Mouse (Mus musculus): ENCODE data around the gene Otoa. TPM values are rescaled to one million over a fixed set of nuclear protein-coding genes. Genes with fewer than 3 reads are reported as not detected.

Otoa gene
- total RNA-seq, 1 experiment from 2014 or later, result 0.69 TPM

GRCm38 (mm10) chr7:121074801-121075400, 6.5 kb upstream of the Otoa start:
- ATAC-seq (replicated peaks in 1 of 2; ENCODE audit: insufficient read depth in 1 of 2, low FRiP score in 2 of 2, low TSS enrichment in 1 of 2, low read depth in 1 of 2, poor library complexity in 2 of 2, severe bottlenecking in 2 of 2), result peak in 1 of 2 experiments; percentile 11; a peak in 1 of 4 replicates

GRCm38 (mm10) chr7:121075416-121075815, 6.0 kb upstream of the Otoa start:
- ATAC-seq (replicated peaks in 1 of 2; ENCODE audit: insufficient read depth in 1 of 2, low FRiP score in 2 of 2, low TSS enrichment in 1 of 2, low read depth in 1 of 2, poor library complexity in 2 of 2, severe bottlenecking in 2 of 2), result no peak

GRCm38 (mm10) chr7:121077311-121077710, 4.1 kb upstream of the Otoa start:
- no peak for ATAC-seq (replicated peaks in 1 of 2; ENCODE audit: insufficient read depth in 1 of 2, low FRiP score in 2 of 2, low TSS enrichment in 1 of 2, low read depth in 1 of 2, poor library complexity in 2 of 2, severe bottlenecking in 2 of 2)

GRCm38 (mm10) chr7:121077829-121078228, 3.6 kb upstream of the Otoa start:
- peak; percentile 51 to 72; a peak in 3 of 4 replicates for ATAC-seq (replicated peaks in 1 of 2; ENCODE audit: insufficient read depth in 1 of 2, low FRiP score in 2 of 2, low TSS enrichment in 1 of 2, low read depth in 1 of 2, poor library complexity in 2 of 2, severe bottlenecking in 2 of 2)

GRCm38 (mm10) chr7:121081816-121082215, 366 bp downstream of the Otoa start:
- ATAC-seq (replicated peaks in 1 of 2; ENCODE audit: insufficient read depth in 1 of 2, low FRiP score in 2 of 2, low TSS enrichment in 1 of 2, low read depth in 1 of 2, poor library complexity in 2 of 2, severe bottlenecking in 2 of 2), result no peak

GRCm38 (mm10) chr7:121082949-121083513, 1.6 kb downstream of the Otoa start:
- no peak for ATAC-seq (replicated peaks in 1 of 2; ENCODE audit: insufficient read depth in 1 of 2, low FRiP score in 2 of 2, low TSS enrichment in 1 of 2, low read depth in 1 of 2, poor library complexity in 2 of 2, severe bottlenecking in 2 of 2)

- ATAC-seq (replicated peaks in 1 of 2; ENCODE audit: insufficient read depth in 1 of 2, low FRiP score in 2 of 2, low TSS enrichment in 1 of 2, low read depth in 1 of 2, poor library complexity in 2 of 2, severe bottlenecking in 2 of 2), result no peak
These were observed 3.5 kb downstream of the Otoa start for GRCm38 (mm10) chr7:121084840-121085453.

- ATAC-seq (replicated peaks in 1 of 2; ENCODE audit: insufficient read depth in 1 of 2, low FRiP score in 2 of 2, low TSS enrichment in 1 of 2, low read depth in 1 of 2, poor library complexity in 2 of 2, severe bottlenecking in 2 of 2), result no peak
These were observed 4.0 kb downstream of the Otoa start for GRCm38 (mm10) chr7:121085500-121085899.

- ATAC-seq (replicated peaks in 1 of 2; ENCODE audit: insufficient read depth in 1 of 2, low FRiP score in 2 of 2, low TSS enrichment in 1 of 2, low read depth in 1 of 2, poor library complexity in 2 of 2, severe bottlenecking in 2 of 2), result no peak
These were observed 7.3 kb downstream of the Otoa start for GRCm38 (mm10) chr7:121088745-121089144.

- no peak for ATAC-seq (replicated peaks in 1 of 2; ENCODE audit: insufficient read depth in 1 of 2, low FRiP score in 2 of 2, low TSS enrichment in 1 of 2, low read depth in 1 of 2, poor library complexity in 2 of 2, severe bottlenecking in 2 of 2)
These were observed 9.3 kb downstream of the Otoa start for GRCm38 (mm10) chr7:121090748-121091147.

- no peak for ATAC-seq (replicated peaks in 1 of 2; ENCODE audit: insufficient read depth in 1 of 2, low FRiP score in 2 of 2, low TSS enrichment in 1 of 2, low read depth in 1 of 2, poor library complexity in 2 of 2, severe bottlenecking in 2 of 2)
These were observed 11.6 kb downstream of the Otoa start for GRCm38 (mm10) chr7:121093026-121093425.

- no peak for ATAC-seq (replicated peaks in 1 of 2; ENCODE audit: insufficient read depth in 1 of 2, low FRiP score in 2 of 2, low TSS enrichment in 1 of 2, low read depth in 1 of 2, poor library complexity in 2 of 2, severe bottlenecking in 2 of 2)
These were observed 17.4 kb downstream of the Otoa start for GRCm38 (mm10) chr7:121098614-121099389.

GRCm38 (mm10) chr7:121107851-121108250, 26.4 kb downstream of the Otoa start:
- ATAC-seq (replicated peaks in 1 of 2; ENCODE audit: insufficient read depth in 1 of 2, low FRiP score in 2 of 2, low TSS enrichment in 1 of 2, low read depth in 1 of 2, poor library complexity in 2 of 2, severe bottlenecking in 2 of 2), result no peak

GRCm38 (mm10) chr7:121111321-121111720, 29.9 kb downstream of the Otoa start:
- no peak for ATAC-seq (replicated peaks in 1 of 2; ENCODE audit: insufficient read depth in 1 of 2, low FRiP score in 2 of 2, low TSS enrichment in 1 of 2, low read depth in 1 of 2, poor library complexity in 2 of 2, severe bottlenecking in 2 of 2)

- ATAC-seq (replicated peaks in 1 of 2; ENCODE audit: insufficient read depth in 1 of 2, low FRiP score in 2 of 2, low TSS enrichment in 1 of 2, low read depth in 1 of 2, poor library complexity in 2 of 2, severe bottlenecking in 2 of 2), result no peak
These were observed 30.3 kb downstream of the Otoa start for GRCm38 (mm10) chr7:121111762-121112161.

- peak; percentile 59 to 89 for ATAC-seq (replicated peaks in 1 of 2; ENCODE audit: insufficient read depth in 1 of 2, low FRiP score in 2 of 2, low TSS enrichment in 1 of 2, low read depth in 1 of 2, poor library complexity in 2 of 2, severe bottlenecking in 2 of 2)
These were observed 38.8 kb downstream of the Otoa start for GRCm38 (mm10) chr7:121120143-121120818.

- no peak for ATAC-seq (replicated peaks in 1 of 2; ENCODE audit: insufficient read depth in 1 of 2, low FRiP score in 2 of 2, low TSS enrichment in 1 of 2, low read depth in 1 of 2, poor library complexity in 2 of 2, severe bottlenecking in 2 of 2)
These were observed 49.4 kb downstream of the Otoa start for GRCm38 (mm10) chr7:121130837-121131236.

- no peak for ATAC-seq (replicated peaks in 1 of 2; ENCODE audit: insufficient read depth in 1 of 2, low FRiP score in 2 of 2, low TSS enrichment in 1 of 2, low read depth in 1 of 2, poor library complexity in 2 of 2, severe bottlenecking in 2 of 2)
These were observed 59.8 kb downstream of the Otoa start for GRCm38 (mm10) chr7:121141274-121141673.
